Mouse (Mus musculus) forebrain, postnatal 0 days (tissue): Measurements from ENCODE around the gene Msi1. TPM values are rescaled to one million over a fixed set of nuclear protein-coding genes. Genes with fewer than 3 reads are reported as not detected.

Source experiments
- ATAC-seq: fragments of 200-750 bp; cut with Nextera tagmentation; 2 replicates; pipeline ENCODE4 v1.8.0; 2017; ENCODE audit warnings: mild to moderate bottlenecking, moderate library complexity
- DNase-seq: peaks from one replicate; pipeline ENCODE4 v3.0.0-alpha.2; 2015
- H3K27ac ChIP-seq: fragments of 300-500 bp; sonication (generic); 2 replicates; pipeline ENCODE4 v1.5.1; 2014; ENCODE audit warnings: low read depth, mild to moderate bottlenecking, antibody characterized with exemption, low read length, moderate library complexity, mixed read lengths
- H3K27me3 ChIP-seq: fragments of 300-500 bp; sonication (generic); 2 replicates; pipeline ENCODE4 v1.6.1; 2014; ENCODE audit warnings: mild to moderate bottlenecking, low read length, mixed read lengths; ENCODE audit not compliant: insufficient read depth
- H3K36me3 ChIP-seq: fragments of 300-500 bp; sonication (generic); 2 replicates; pipeline ENCODE4 v1.6.1; 2014; ENCODE audit warnings: mild to moderate bottlenecking, moderate library complexity; ENCODE audit not compliant: insufficient read depth
- H3K4me1 ChIP-seq: fragments of 300-500 bp; sonication (generic); 2 replicates; pipeline ENCODE4 v1.6.1; 2014; ENCODE audit warnings: antibody characterized with exemption; ENCODE audit not compliant: insufficient read depth
- H3K4me2 ChIP-seq: fragments of 300-500 bp; sonication (generic); 2 replicates; pipeline ENCODE4 v1.6.1; 2014; ENCODE audit warnings: low read depth, mild to moderate bottlenecking, moderate library complexity
- H3K4me3 ChIP-seq: fragments of 300-500 bp; sonication (generic); 2 replicates; pipeline ENCODE4 v1.5.1; 2014; ENCODE audit warnings: low read depth, low read length, mixed read lengths
- H3K9ac ChIP-seq: fragments of 300-500 bp; sonication (generic); 2 replicates; pipeline ENCODE4 v1.6.1; 2014; ENCODE audit warnings: mild to moderate bottlenecking
- H3K9me3 ChIP-seq: fragments of 300-500 bp; sonication (generic); 2 replicates; pipeline ENCODE4 v1.6.1; 2016; ENCODE audit warnings: low read length
- CTCF ChIP-seq: sonication (generic); IDR thresholded peaks from 2 replicates; pipeline ENCODE4 v1.5.1; 2016; ENCODE audit warnings: antibody characterized with exemption, control low read depth, low read depth
- WGBS: fragments of 180-500 bp; shearing (Covaris S2); extraction: QIAGEN DNeasy Blood & Tissue Kit; methylation state at CpG from one replicate; pipeline ENCODE4 v1.1.7; 2014; 5-methylcytosine and 5-hydroxymethylcytosine counted together
- polyA plus RNA-seq: library from polyadenylated mRNA; unstranded; fragments of >200 nt; fragmentation: Nextera tagmentation; extraction: Ambion mirVana; gene quantifications from 2 replicates; pipeline ENCODE4 v1.2.1, GENCODE M21; 2015
- total RNA-seq: library from RNA; depleted of rRNA; stranded (reverse); fragments of >200 nt; gene quantifications from 2 replicates; pipeline ENCODE4 v1.2.3, GENCODE M21; 2014

The Msi1 gene
- total and polyA plus RNA-seq, 2 experiments from 2014 or later: 49.9 to 65.9 TPM

DNA sequence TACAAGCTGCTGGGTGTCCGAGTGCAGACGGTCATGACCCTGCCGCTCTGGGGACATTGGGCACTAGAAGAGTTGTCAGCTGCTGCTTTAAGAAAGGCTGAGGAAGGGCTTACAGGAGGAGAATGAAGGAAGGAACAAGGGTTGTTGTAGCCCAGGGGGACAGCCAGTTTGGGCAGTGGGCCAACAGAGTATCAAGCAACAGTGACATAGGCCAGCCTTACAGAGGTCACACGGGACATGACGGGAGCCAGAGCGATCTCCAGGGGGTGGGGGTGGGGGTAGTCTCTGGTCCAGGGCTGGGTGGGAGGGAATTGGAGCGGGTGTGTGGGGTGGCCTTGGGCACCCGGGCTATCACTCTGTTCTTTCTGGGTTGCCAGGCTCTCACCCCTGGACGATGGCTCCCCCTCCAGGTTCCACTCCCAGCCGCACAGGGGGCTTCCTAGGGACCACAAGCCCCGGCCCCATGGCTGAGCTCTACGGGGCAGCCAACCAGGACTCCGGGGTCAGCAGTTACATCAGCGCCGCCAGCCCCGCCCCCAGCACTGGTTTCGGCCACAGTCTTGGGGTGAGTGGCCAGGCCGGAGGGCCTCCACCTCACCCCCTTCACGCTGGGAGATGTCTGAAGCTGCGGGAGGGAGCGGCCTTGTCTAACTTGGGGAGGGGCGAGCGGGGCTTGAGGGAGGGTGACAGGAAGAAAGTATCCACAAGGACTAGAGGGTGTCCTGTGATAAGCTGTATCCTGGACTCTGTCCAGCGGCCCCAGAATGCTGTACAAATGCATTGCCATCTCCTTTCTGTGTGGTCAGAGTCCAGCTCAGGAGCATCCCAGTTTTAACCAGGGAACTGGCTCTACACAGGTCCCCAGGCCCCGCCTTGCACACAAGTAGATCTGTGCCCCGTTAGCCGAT lies 21.3 kb downstream of the Msi1 start:
- Histone ChIP-seq H3K27me3 (no peaks in the 10 kb centered on the region), H3K4me2 (no peak overlapping the region), H3K9me3 (no peaks in the 10 kb centered on the region), H3K27ac (no peak overlapping the region; the same call in 1 of the 2 replicates), H3K4me3 (no peak overlapping the region), H3K4me1 (no peaks in the 10 kb centered on the region), H3K9ac (no peak overlapping the region), H3K36me3 (peaks cover 83% of the 10 kb centered on the region)
- TF ChIP-seq CTCF: no peak
- DNase-seq (no peak), ATAC-seq (no peak)
- WGBS: 87% methylated on average over 27 of the region's 27 CpGs

DNA sequence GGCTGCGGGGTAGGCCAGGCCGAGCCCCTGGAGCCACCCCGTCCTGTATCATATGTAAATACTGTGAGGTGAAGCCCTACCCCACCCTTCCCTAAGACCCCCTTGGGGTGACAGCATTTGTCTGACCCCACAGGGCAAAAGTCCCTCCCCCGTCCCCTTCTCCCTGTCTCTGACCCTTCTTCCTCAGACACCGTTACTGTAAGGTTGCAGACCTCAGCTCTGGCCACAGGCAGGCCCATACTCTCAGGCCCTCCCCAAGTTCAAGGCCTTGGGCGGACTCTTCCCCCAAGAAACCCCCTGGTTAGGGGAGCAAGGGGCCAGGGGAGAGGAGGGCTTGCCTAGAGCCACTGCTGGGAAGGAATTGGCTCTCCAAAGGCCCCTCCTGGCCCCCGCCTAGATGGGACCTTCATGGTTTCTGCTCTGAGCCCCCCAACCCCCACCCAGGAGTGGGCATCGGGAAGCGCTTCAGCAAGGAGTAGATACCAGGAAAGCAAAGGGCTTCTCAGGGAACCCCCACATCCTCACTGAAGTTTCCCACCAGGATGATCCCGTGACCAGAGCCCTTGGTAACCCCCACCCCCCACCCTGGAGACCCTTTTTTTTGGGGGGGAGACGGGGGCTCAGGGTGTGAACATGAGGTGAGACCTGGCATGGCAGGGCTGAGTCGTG lies 25.2 kb downstream of the Msi1 start:
- no peak for TF ChIP-seq CTCF
- H3K9ac ChIP-seq: no peak overlapping the region
- no peak for ATAC-seq
- H3K36me3 ChIP-seq: peaks cover 49% of the 10 kb centered on the region
- no peak overlapping the region for H3K27ac ChIP-seq
- no peak overlapping the region for H3K4me3 ChIP-seq
- WGBS: 77% methylated on average over 12 of the region's 12 CpGs
- DNase-seq: no peak
- no peak overlapping the region for H3K4me2 ChIP-seq
- no peaks in the 10 kb centered on the region for H3K9me3 ChIP-seq
- no peaks in the 10 kb centered on the region for H3K4me1 ChIP-seq
- no peaks in the 10 kb centered on the region for H3K27me3 ChIP-seq

DNA sequence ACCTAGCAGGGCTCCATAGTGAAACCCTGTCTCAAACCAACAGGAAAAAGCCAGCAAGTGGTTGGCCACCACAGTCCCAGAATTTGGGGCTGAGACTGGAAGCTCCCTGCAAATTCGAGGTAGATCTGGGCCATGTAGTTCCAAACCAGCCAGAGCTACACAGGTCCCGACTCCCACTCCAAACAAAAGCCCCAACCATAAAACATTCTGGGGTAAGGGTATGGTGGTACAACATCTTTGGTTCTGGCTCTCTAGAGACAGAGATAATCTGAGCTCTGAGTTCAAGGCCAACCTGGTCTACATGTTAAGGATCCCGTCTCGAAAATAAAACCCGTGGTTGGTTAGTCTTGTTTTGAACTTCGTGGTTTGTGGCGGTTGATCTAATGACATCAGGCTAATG lies 26.4 kb downstream of the Msi1 start:
- no peak for TF ChIP-seq CTCF
- no peak overlapping the region for H3K27ac ChIP-seq
- peaks cover 38% of the 10 kb centered on the region for H3K36me3 ChIP-seq
- H3K9ac ChIP-seq: no peak overlapping the region
- no peak for DNase-seq
- ATAC-seq: no peak
- WGBS: 77% methylated on average over 7 of the region's 7 CpGs
- H3K4me3 ChIP-seq: no peak overlapping the region
- no peaks in the 10 kb centered on the region for H3K27me3 ChIP-seq
- H3K4me2 ChIP-seq: no peak overlapping the region
- no peaks in the 10 kb centered on the region for H3K4me1 ChIP-seq
- no peaks in the 10 kb centered on the region for H3K9me3 ChIP-seq

DNA sequence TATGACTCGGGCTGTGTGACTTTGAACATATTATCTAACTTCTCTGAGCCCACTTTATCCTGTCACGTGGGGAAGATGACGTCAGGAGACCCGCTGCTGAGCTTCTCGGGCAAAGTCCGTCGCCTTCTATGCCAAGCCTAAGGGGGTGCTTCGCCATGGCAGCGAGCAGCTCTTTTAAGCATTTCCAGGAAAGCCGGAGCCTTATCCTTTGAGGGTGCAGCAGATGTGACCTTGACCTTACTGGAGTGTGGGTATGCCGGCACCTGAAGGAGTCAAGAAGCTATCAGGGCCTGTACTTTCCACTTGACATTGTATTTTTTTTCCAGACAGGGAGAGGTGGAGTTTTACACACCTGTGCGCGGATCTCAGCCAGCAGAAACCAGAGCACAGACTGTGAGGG lies 29.5 kb downstream of the Msi1 start:
- DNase-seq (no peak), ATAC-seq (no peak)
- peaks cover 9% of the 10 kb centered on the region; the same call in 1 of the 2 replicates for H3K36me3 ChIP-seq
- H3K27me3 ChIP-seq: no peaks in the 10 kb centered on the region
- TF ChIP-seq CTCF: no peak
- no peak overlapping the region for H3K9ac ChIP-seq
- H3K27ac ChIP-seq: no peak overlapping the region
- H3K9me3 ChIP-seq: no peaks in the 10 kb centered on the region
- no peak overlapping the region for H3K4me2 ChIP-seq
- 66% methylated on average over 13 of the region's 13 CpGs for WGBS
- H3K4me3 ChIP-seq: no peak overlapping the region
- no peaks in the 10 kb centered on the region for H3K4me1 ChIP-seq

DNA sequence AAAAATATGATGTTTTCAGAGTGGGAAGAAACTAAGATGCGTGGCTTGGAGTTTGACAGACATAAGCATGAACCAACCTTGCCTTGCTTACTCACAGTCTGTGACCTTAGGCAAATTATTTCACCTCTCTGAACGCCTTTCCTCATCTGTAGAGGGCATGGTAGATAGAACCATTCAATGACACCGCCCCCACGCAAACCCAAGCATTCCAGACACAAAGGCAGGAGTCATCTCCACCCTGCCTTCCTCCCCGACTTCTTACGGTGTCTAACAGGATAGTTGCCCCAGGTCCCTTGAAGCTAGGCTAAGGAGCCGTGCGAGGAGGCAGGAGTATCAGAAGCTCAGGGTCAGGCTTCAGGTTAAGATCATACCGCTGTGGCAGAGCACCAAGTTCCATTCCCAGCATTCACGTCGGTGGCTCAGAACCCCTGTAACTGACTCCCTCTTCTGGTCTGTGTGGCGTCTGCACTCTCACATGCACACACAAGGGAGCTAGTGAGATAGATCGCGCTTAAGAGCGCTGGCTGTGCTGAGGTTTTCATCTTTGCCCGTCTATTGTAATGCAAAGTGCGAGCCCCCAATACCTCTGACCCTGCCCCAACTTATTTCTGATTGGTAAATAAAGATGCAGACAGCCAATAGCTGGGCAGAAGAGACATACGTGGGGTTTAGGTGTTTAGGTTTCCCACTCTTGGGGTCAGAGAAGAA lies 35.2 kb downstream of the Msi1 start:
- no peaks in the 10 kb centered on the region for H3K27me3 ChIP-seq
- H3K9me3 ChIP-seq: no peaks in the 10 kb centered on the region
- no peak overlapping the region for H3K9ac ChIP-seq
- no peak overlapping the region for H3K27ac ChIP-seq
- no peaks in the 10 kb centered on the region for H3K4me1 ChIP-seq
- no peaks in the 10 kb centered on the region for H3K36me3 ChIP-seq
- DNase-seq (no peak), ATAC-seq (no peak)
- no peak for TF ChIP-seq CTCF
- H3K4me2 ChIP-seq: no peak overlapping the region
- 82% methylated on average over 18 of the region's 18 CpGs for WGBS
- H3K4me3 ChIP-seq: no peak overlapping the region

DNA sequence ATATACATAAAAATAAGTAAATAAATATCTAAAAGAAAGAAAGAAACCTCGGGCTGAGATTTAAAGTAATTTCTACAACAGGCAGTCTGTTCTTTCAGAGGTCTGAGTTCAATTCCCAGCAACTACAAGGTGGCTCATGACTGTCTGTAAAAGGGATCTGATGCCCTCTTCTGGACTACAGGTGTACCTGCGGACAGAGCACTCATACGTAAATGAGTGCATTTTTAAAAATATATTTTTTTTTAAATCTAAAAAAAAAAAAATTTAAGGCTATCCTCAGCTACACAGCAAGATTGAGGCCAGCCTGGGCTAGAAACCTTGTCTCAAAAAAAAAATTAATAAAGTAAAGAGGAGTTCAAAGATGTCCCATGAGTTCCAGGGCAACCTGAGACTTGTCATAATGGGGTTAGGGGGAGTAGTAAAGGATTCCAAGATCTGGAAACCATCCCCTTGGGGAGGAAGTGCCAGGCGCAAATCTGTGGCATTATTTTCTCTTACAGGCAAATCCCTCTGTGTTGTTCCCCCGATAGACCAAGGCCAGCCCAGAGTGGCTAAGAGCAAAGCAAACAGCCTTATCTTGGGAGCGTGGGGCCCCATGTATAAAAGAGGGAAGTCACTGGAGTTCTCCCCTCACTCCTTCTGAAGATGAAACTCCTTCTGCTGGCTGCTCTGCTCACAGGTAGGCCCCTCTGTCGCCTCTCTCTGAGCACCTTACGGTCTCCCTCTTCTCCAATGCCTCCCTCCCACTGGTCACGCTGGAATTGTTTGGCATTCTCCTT lies 36.4 kb downstream of the Msi1 start, which contains the start of gene Pla2g1b:
Gene Pla2g1b (plus strand): TSS at position 621 of the 779 bp plus-strand sequence.
- no peak for ATAC-seq
- DNase-seq: no peak
- Histone ChIP-seq H3K27ac (no peak within 1 kb of the TSS), H3K36me3 (no peaks in the 10 kb centered on the region), H3K4me3 (no peak within 1 kb of the TSS), H3K9ac (no peak within 1 kb of the TSS), H3K9me3 (no peaks in the 10 kb centered on the region), H3K4me2 (no peak within 1 kb of the TSS), H3K27me3 (no peaks in the 10 kb centered on the region), H3K4me1 (no peaks in the 10 kb centered on the region)
- whole genome bisulfite sequencing: 51% methylated on average over 9 of the region's 9 CpGs
- peak; percentile 39 for TF ChIP-seq CTCF
